Mouse (Mus musculus): ENCODE measurements at regions not wholly inside any gene's neighbourhood (a gene's known extent, or its start where the extent isn't known, plus 50 kb on each side); places are given as distances from the start of the nearest gene placed in this dataset.
"Not testable (repeated sequence)": the region's sequence is repeated elsewhere in the genome, so short reads cannot be mapped to it uniquely, and the experiment has no call there.

DNA sequence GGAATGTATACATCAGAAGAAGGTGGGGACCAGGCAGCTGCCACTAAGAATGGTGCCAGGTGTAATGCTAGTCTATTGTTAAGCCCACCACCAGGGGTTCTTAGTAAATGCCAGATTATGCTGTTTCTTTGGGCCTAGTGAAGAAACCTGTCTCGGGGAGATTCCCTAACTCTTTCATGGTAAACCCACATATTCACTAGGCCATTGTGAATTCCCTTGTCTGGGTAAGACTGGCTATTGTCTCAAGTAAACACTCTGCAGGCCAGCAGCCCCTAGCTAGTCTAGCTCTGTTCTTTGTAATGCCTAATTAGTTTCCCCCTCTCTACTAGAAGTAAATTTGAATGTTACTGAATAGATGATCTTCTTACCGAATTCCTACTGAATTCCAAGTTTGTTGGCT is 89.3 kb upstream of the Cldn34b3 start:
- not testable (repeated sequence) for H3K4me3 ChIP-seq (replicated peaks; ENCODE audit: low read depth, low read length); H3K9ac ChIP-seq (replicated peaks; ENCODE audit: low read length); ATAC-seq (ENCODE audit: low FRiP score, low TSS enrichment); H3K36me3 ChIP-seq (ENCODE audit: control insufficient read depth, insufficient read depth, low read length); DNase-seq; H3K4me1 ChIP-seq (ENCODE audit: control insufficient read depth, insufficient read depth, low read length); H3K9me3 ChIP-seq (ENCODE audit: control insufficient read depth, low read length); H3K27ac ChIP-seq (replicated peaks; ENCODE audit: low read depth, low read length); H3K27me3 ChIP-seq (ENCODE audit: control insufficient read depth, insufficient read depth, low read length); H3K4me2 ChIP-seq (ENCODE audit: low read length)
- 56% methylated on average over 2 of the region's 2 CpGs for WGBS

DNA sequence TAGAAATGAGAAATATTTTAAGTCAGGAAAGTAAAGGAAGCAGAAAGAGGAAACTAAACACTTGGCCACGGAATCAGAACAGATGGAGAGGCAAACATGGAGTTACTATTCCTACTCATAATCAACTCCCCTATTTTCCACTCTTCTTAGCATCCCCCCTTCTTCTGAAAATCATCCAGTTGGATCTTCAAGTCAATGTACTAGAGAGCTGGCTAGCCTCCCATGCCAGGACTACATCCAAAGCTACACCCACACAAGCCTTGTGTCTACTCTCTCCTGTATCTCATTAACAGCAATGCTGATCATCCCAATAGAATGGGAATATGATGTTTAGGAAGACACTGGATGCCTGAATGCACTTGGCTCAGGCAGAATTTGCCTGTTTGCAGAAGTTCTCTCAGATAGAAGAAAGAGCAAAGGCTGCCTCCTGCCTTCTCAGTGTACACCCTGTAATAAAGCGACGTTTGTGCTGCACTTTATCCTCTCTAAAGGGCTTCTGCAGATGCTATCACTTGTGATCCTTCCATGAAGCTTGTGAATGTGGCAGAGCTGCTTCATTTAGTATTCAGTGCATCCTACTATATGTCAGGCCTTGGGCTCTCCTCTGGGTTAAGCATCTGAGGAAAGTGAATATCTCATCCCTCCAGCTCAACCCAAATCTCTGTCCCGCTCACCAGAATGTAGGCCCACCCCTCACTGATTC is 82.5 kb upstream of the Cldn34b3 start:
- Histone ChIP-seq H3K36me3 (ENCODE audit: control insufficient read depth, insufficient read depth, low read length) (no peaks in the 10 kb centered on the region), H3K27me3 (ENCODE audit: control insufficient read depth, insufficient read depth, low read length) (no peaks in the 10 kb centered on the region), H3K9me3 (ENCODE audit: control insufficient read depth, low read length) (no peaks in the 10 kb centered on the region), H3K4me2 (ENCODE audit: low read length) (no peak overlapping the region), H3K9ac (replicated peaks; ENCODE audit: low read length) (no peak overlapping the region), H3K4me3 (replicated peaks; ENCODE audit: low read depth, low read length) (no peak overlapping the region), H3K4me1 (ENCODE audit: control insufficient read depth, insufficient read depth, low read length) (no peaks in the 10 kb centered on the region), H3K27ac (replicated peaks; ENCODE audit: low read depth, low read length) (no peak overlapping the region)
- ATAC-seq (ENCODE audit: low FRiP score, low TSS enrichment): no peak
- WGBS: 87% methylated on average over 4 of the region's 4 CpGs
- no peak for DNase-seq

DNA sequence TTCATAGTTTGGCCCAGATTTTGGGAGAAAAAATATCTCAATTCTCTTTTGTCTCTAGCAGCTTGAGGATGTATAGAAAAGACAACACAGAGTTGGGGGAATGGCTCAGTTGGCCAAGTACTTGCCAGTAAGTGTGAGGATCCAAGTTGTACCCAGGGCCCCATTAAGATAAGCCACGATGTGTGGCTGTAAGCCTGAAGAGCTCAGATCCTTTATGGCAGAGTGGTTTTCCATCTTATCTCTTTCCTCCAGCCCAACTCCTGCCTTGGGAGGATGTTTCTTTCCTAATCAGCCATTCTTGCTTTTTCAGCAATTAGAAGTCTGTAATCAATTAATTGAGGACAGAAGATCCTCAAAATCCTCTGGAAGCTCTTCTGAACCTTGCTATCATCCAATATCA is 63.5 kb upstream of the Cldn34b3 start:
- no peak overlapping the region for H3K4me2 ChIP-seq (ENCODE audit: low read length)
- no peaks in the 10 kb centered on the region for H3K9me3 ChIP-seq (ENCODE audit: control insufficient read depth, low read length)
- no peak overlapping the region for H3K9ac ChIP-seq (replicated peaks; ENCODE audit: low read length)
- H3K27ac ChIP-seq (replicated peaks; ENCODE audit: low read depth, low read length): no peak overlapping the region
- H3K4me1 ChIP-seq (ENCODE audit: control insufficient read depth, insufficient read depth, low read length): no peaks in the 10 kb centered on the region
- H3K4me3 ChIP-seq (replicated peaks; ENCODE audit: low read depth, low read length): no peak overlapping the region
- H3K36me3 ChIP-seq (ENCODE audit: control insufficient read depth, insufficient read depth, low read length): no peaks in the 10 kb centered on the region
- no peak for DNase-seq
- no peaks in the 10 kb centered on the region for H3K27me3 ChIP-seq (ENCODE audit: control insufficient read depth, insufficient read depth, low read length)
- 70% methylated on average over 1 of the region's 1 CpGs for WGBS
- no peak for ATAC-seq (ENCODE audit: low FRiP score, low TSS enrichment)

DNA sequence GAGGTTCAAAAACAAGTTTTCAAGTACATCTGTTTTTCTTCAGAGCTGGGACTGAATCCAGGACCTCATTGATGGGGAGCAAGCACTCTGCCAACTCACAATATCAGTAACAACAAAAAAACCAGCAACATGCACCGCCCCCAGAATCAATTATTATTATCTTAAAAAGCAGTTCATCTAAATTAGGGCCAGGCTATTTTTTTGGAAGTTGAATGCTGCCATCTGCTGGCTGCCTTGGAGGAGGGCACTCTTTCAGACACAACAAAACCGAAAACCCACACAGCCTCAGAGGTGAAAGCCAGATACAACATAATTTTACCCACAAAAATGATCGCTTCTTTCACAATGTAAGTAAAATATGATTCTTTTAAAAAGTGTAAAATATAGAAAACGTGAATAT is 62.7 kb upstream of the Cldn34b3 start:
- 23% methylated on average over 4 of the region's 4 CpGs for WGBS
- no peak overlapping the region for H3K27ac ChIP-seq (replicated peaks; ENCODE audit: low read depth, low read length)
- no peaks in the 10 kb centered on the region for H3K27me3 ChIP-seq (ENCODE audit: control insufficient read depth, insufficient read depth, low read length)
- no peaks in the 10 kb centered on the region for H3K4me1 ChIP-seq (ENCODE audit: control insufficient read depth, insufficient read depth, low read length)
- no peak overlapping the region for H3K4me2 ChIP-seq (ENCODE audit: low read length)
- peak; percentile 65 for DNase-seq
- no peak for ATAC-seq (ENCODE audit: low FRiP score, low TSS enrichment)
- H3K36me3 ChIP-seq (ENCODE audit: control insufficient read depth, insufficient read depth, low read length): no peaks in the 10 kb centered on the region
- no peak overlapping the region for H3K4me3 ChIP-seq (replicated peaks; ENCODE audit: low read depth, low read length)
- no peak overlapping the region for H3K9ac ChIP-seq (replicated peaks; ENCODE audit: low read length)
- no peaks in the 10 kb centered on the region for H3K9me3 ChIP-seq (ENCODE audit: control insufficient read depth, low read length)

All from midbrain, embryonic 14.5 days (tissue).